Mouse (Mus musculus) liver, embryonic 12.5 days (tissue): ENCODE results near the gene Lrrc57. TPM values are rescaled to one million over a fixed set of nuclear protein-coding genes. Genes with fewer than 3 reads are reported as not detected.

ENCODE experiments used
- ATAC-seq: fragments of 200-750 bp; cut with Nextera tagmentation; 2 replicates; pipeline ENCODE4 v1.8.0; 2017; ENCODE audit warnings: moderate number of reproducible peaks, mild to moderate bottlenecking, moderate library complexity
- H3K27ac ChIP-seq: fragments of 300-500 bp; sonication (generic); 2 replicates; pipeline ENCODE4 v1.5.1; 2016; ENCODE audit warnings: mild to moderate bottlenecking
- H3K27me3 ChIP-seq: fragments of 300-500 bp; sonication (generic); replicated peaks from 2 replicates; pipeline ENCODE4 v1.6.1; 2016; ENCODE audit warnings: mild to moderate bottlenecking, moderate library complexity
- H3K36me3 ChIP-seq: fragments of 300-500 bp; sonication (generic); 2 replicates; pipeline ENCODE4 v1.6.1; 2016; ENCODE audit warnings: mild to moderate bottlenecking, moderate library complexity
- H3K4me1 ChIP-seq: fragments of 300-500 bp; sonication (generic); 2 replicates; pipeline ENCODE4 v1.6.1; 2016
- H3K4me2 ChIP-seq: fragments of 300-500 bp; sonication (generic); 2 replicates; pipeline ENCODE4 v1.6.1; 2016; ENCODE audit warnings: mild to moderate bottlenecking, moderate library complexity
- H3K4me3 ChIP-seq: fragments of 300-500 bp; sonication (generic); 2 replicates; pipeline ENCODE4 v1.5.1; 2016; ENCODE audit warnings: mild to moderate bottlenecking, moderate library complexity
- H3K9ac ChIP-seq: fragments of 300-500 bp; sonication (generic); 2 replicates; pipeline ENCODE4 v1.6.1; 2016; ENCODE audit warnings: mild to moderate bottlenecking, moderate library complexity
- H3K9me3 ChIP-seq: fragments of 300-500 bp; sonication (generic); replicated peaks from 2 replicates; pipeline ENCODE4 v1.6.1; 2016; ENCODE audit warnings: mild to moderate bottlenecking, moderate library complexity
- WGBS: fragments of 180-500 bp; shearing (Covaris S2); methylation state at CpG from one replicate; pipeline ENCODE4 v1.1.7; 2016; ENCODE audit not compliant: insufficient replicate concordance; 5-methylcytosine and 5-hydroxymethylcytosine counted together
- polyA plus RNA-seq: library from polyadenylated mRNA; unstranded; fragments of >200 nt; fragmentation: Nextera tagmentation; extraction: Ambion mirVana; gene quantifications from 2 replicates; pipeline ENCODE4 v1.2.1, GENCODE M21; 2016

The Lrrc57 gene
- 16.0 and 18.0 TPM in 2 replicates for polyA plus RNA-seq

DNA sequence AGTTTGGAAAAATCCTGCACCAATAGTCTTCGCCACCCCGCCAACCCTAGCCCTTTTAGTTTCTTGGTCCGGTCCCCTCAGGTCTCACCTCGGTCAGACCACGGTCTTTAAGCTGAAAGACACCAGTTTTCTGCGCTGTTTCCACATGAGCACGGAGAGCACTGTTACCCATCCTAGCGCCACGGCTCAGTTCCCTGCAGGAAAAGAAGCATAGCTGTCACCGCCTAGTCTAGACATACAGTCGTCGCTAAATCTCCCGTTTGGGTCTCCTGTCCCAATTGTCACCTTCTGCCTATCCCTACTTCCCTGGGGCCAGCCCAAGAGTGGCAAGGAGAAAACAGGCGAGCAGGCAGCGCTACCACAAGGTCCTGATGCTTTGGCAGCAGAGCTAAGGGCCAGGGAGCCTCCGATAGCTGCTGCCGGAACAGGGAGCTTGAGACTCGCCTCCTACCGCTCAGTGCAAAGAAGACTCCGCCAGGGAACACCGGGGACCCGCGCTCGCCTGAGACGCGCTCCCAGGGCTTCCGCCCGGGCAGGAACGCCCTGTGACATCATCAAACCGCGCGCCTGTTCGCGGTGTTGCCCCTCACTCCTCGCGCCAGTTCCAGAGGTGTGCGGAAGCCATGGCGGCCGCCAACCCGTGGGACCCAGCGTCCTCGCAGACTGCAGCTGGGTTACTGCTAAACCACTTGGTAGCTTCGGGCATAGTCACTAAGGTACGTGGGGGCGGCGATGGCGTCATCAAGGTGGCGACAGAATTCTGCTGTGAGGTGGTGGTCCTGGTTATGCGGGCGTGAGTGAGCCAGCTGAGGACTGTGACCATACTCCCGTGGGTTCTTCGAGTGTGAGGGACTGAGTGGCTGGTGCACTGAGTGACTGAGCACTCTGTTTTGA lies at the start of gene Lrrc57, which contains the start of gene Haus2:
Gene Lrrc57, minus strand, starts transcription at position 691 of the 894 bp plus-strand sequence.
Gene Haus2, plus strand, starts transcription at position 554 of the 894 bp plus-strand sequence.
- no peaks in the 10 kb centered on the region for H3K27me3 ChIP-seq
- peak within 1 kb of the TSS; percentile 85 for H3K4me2 ChIP-seq
- H3K4me3 ChIP-seq = peak within 1 kb of the TSS; percentile 93
- H3K4me1 ChIP-seq = peaks cover 37% of the 10 kb centered on the region
- H3K36me3 ChIP-seq = peaks cover 40% of the 10 kb centered on the region
- peak within 1 kb of the TSS; percentile 98 for H3K27ac ChIP-seq
- WGBS = under 1% methylated on average over 52 of the region's 52 CpGs
- peak within 1 kb of the TSS; percentile 91 for H3K9ac ChIP-seq
- peak; percentile 96 for ATAC-seq
- H3K9me3 ChIP-seq = no peaks in the 10 kb centered on the region

DNA sequence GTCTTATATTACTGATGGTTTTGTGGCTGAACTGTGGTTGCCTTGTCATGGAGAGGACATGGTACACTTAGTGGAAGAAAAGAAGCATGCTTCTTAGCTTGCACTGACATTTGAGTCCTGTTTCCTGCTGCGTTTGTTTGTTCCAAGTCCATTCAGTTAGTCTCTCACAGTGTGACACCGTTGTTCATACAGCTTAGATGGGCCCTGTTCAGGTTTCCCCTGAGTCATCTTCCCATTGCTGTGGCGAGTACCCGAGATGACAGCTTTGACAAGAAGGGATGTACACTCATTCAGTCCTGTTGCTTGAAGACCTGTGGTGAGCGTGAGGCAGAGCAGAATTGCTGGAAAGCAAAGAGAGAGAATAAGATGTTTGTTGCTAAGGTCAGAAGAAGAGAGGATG lies 49.2 kb upstream of the Lrrc57 start:
- H3K27ac ChIP-seq = no peak overlapping the region
- 24% methylated on average over 5 of the region's 5 CpGs for WGBS
- H3K4me3 ChIP-seq = no peak overlapping the region
- H3K27me3 ChIP-seq = no peaks in the 10 kb centered on the region
- no peak overlapping the region for H3K4me2 ChIP-seq
- ATAC-seq = no peak
- H3K36me3 ChIP-seq = no peaks in the 10 kb centered on the region
- H3K9me3 ChIP-seq = no peaks in the 10 kb centered on the region
- no peak overlapping the region for H3K9ac ChIP-seq
- H3K4me1 ChIP-seq = peaks cover 59% of the 10 kb centered on the region

DNA sequence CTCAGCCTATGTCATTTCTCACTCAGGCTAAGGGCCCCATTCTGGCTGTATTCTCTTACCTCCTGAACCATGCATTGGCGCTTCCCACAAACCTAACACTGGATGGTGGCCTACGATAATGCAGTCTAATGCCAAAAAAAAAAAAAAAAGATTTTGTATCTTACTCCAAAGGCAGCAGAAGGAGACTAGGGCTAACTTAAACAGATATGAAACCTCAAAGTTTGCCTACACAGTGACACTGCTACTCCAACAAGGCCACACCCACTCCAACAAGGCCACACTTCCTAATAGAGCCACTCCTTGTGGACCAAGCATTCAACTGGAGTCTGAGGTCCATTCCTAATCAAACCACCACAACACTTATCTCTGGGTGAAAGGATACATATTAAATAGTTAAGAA lies 47.4 kb upstream of the Lrrc57 start:
- H3K9me3 ChIP-seq = no peaks in the 10 kb centered on the region
- H3K9ac ChIP-seq = no peak overlapping the region
- H3K36me3 ChIP-seq = no peaks in the 10 kb centered on the region
- H3K4me1 ChIP-seq = peaks cover 65% of the 10 kb centered on the region
- H3K27me3 ChIP-seq = no peaks in the 10 kb centered on the region; the same call in 1 of the 2 replicates
- H3K4me2 ChIP-seq = no peak overlapping the region
- no peak overlapping the region for H3K4me3 ChIP-seq
- H3K27ac ChIP-seq = no peak overlapping the region
- ATAC-seq = peak; percentile 67
- WGBS = 17% methylated on average over 2 of the region's 2 CpGs

DNA sequence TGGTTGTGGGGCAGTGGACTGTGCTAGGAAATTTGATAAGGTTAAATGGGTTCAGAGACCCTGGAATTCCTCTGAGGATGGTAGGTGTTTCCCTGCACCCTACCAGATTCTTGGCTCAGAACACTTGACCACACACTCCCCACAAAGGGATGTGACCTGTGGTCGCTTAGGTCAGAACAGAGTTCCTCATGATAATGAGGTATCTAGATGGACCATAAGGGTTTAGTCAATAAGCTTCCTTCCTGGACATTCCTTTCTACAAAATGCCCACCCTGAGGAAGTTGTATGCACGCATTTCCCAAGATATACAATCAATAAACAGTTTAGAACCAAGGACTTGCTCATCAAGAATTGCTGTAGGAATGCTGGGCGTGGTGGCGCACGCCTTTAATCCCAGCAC lies 46.6 kb upstream of the Lrrc57 start:
- Histone ChIP-seq H3K9ac (no peak overlapping the region), H3K4me3 (no peak overlapping the region), H3K4me1 (peaks cover 59% of the 10 kb centered on the region), H3K9me3 (no peaks in the 10 kb centered on the region), H3K4me2 (no peak overlapping the region), H3K27ac (no peak overlapping the region), H3K36me3 (no peaks in the 10 kb centered on the region), H3K27me3 (no peaks in the 10 kb centered on the region; the same call in 1 of the 2 replicates)
- WGBS = 62% methylated on average over 5 of the region's 5 CpGs
- ATAC-seq = no peak

DNA sequence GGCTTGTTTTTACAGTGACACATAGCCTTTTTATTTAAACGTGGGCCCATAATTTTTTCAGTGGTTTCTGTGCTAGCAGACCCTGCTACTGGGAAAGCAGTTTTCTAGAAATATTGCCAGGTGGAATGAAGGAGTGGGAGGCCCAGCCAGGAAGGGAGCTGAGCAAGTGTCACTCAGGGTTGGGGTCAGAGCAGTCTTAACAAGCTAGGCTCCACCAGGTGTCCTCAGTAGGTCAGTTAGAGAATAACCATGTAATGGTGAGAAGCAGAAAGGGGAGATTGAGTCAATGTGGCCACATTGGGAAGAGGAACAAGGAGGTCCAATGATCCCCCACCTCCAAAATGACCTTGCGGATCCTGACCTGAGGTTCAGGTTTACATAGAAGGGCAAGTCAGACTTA lies 45.4 kb upstream of the Lrrc57 start:
- no peaks in the 10 kb centered on the region for H3K9me3 ChIP-seq
- H3K27ac ChIP-seq = no peak overlapping the region
- 69% methylated on average over 2 of the region's 2 CpGs for WGBS
- no peaks in the 10 kb centered on the region for H3K36me3 ChIP-seq
- no peak overlapping the region for H3K4me2 ChIP-seq
- peaks cover 47% of the 10 kb centered on the region for H3K4me1 ChIP-seq
- ATAC-seq = no peak
- H3K9ac ChIP-seq = no peak overlapping the region
- H3K27me3 ChIP-seq = no peaks in the 10 kb centered on the region; the same call in 1 of the 2 replicates
- H3K4me3 ChIP-seq = no peak overlapping the region

DNA sequence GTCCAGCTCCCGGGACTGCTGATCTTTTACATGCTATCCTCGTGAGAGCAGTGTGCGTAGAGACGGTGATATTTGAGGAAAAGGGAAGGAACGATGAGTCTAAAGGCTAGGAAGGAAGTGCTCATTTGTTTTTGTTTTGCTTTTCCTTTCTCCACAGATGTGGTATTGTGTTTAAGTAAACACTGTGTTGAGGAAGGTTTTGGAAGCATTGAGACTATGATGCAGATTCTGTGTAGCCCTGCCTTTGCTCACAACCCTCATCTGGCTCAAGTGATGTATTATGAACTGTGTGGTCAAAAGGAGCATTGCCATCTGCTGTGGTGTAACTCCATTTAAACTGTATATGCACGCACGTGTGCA lies 43.6 kb upstream of the Lrrc57 start:
- no peak overlapping the region for H3K4me2 ChIP-seq
- no peak for ATAC-seq
- WGBS = 49% methylated on average over 7 of the region's 7 CpGs
- H3K36me3 ChIP-seq = no peaks in the 10 kb centered on the region
- peaks cover 32% of the 10 kb centered on the region for H3K4me1 ChIP-seq
- H3K27me3 ChIP-seq = no peaks in the 10 kb centered on the region; the same call in 1 of the 2 replicates
- H3K4me3 ChIP-seq = no peak overlapping the region
- no peak overlapping the region for H3K9ac ChIP-seq
- no peaks in the 10 kb centered on the region for H3K9me3 ChIP-seq
- 0 out of 2 replicates have a peak overlapping the region, but pooled peaks have one; percentile 16 for H3K27ac ChIP-seq

DNA sequence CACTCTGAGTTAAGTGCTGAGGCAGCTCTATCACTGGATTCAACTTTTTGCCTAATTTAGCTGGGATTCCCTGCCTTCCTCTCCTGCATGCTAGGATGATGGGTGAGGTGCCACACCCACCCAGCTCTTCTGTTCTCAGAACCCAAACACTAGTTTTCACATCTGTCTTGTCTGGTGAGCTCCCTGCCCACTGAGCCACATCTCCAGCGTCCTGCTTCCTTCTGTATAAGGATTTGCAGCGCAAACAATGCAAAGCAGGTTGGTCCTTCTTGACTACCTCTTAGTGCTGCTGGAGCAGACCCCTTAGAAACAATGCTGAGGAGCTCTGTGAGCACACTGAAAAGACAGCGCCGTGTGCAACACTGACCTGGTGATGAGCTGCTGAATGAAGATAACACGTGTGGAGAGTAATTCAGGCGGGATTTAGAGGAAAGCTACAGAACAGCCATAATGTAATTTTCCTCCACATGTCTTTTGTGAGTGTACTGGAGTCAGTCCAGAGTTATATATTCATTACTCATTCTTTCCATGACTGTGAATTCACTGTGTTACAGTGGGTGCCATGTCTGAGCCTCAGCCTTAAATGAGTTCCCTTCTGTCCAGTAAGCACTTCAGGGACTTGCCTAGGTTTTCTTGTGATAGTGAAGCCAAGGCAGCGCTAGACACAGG lies 43.1 kb upstream of the Lrrc57 start:
- Histone ChIP-seq H3K9me3 (no peaks in the 10 kb centered on the region), H3K27ac (peak overlapping the region; percentile 16; the same call in 1 of the 2 replicates), H3K4me3 (no peak overlapping the region), H3K36me3 (no peaks in the 10 kb centered on the region), H3K9ac (no peak overlapping the region), H3K4me1 (peaks cover 27% of the 10 kb centered on the region), H3K4me2 (no peak overlapping the region), H3K27me3 (no peaks in the 10 kb centered on the region; the same call in 1 of the 2 replicates)
- 50% methylated on average over 7 of the region's 7 CpGs for WGBS
- no peak for ATAC-seq

DNA sequence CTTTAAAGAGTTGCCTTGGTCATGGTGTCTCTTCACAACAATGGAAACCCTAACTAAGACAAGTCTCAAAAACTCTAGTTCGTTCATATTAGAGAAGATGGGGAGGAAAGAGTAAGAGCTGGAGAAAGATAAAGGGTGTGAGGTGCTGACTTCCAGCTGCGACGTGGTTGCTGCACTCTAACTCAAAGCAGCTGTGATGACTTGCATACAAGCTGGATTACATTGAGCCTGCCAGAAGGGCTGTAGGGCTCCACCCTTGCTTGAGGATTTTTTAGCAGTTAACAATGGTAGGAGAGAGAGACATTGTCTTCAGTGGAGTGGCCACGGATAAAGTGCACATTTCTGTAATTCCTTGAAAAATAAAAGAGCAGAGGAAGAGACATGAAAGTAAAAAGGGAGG lies 37.5 kb upstream of the Lrrc57 start:
- H3K4me1 ChIP-seq = no peaks in the 10 kb centered on the region
- no peak overlapping the region for H3K27ac ChIP-seq
- ATAC-seq = no peak
- H3K9me3 ChIP-seq = no peaks in the 10 kb centered on the region
- WGBS = 56% methylated on average over 4 of the region's 4 CpGs
- H3K36me3 ChIP-seq = no peaks in the 10 kb centered on the region
- H3K9ac ChIP-seq = no peak overlapping the region
- H3K27me3 ChIP-seq = 0 out of 2 replicates have a peak, but pooled peaks cover 7% of the 10 kb centered on the region
- H3K4me3 ChIP-seq = no peak overlapping the region
- H3K4me2 ChIP-seq = no peak overlapping the region

DNA sequence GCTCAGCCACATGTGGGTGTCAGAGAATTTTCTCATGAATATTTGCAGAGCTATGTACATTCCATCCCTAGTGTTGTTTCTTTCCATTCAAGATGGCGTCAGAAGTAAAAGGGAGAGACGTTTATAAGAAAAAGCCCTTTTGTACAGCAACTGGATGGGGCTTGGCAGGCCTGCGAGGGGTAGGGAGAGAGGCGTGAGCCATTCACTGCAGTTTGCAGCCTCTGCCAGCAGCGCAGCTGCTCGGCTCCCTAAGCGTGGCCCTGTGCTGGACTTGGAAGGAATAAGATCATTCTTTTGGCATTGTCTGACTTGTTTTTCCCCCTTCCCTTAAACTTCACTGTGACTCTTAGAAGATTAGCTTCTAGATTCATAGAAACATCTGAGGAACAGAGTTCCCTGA lies 34.5 kb upstream of the Lrrc57 start:
- no peak overlapping the region for H3K27ac ChIP-seq
- no peak overlapping the region for H3K4me3 ChIP-seq
- no peak for ATAC-seq
- H3K4me1 ChIP-seq = no peaks in the 10 kb centered on the region
- no peak overlapping the region for H3K9ac ChIP-seq
- H3K4me2 ChIP-seq = no peak overlapping the region
- H3K27me3 ChIP-seq = 0 out of 2 replicates have a peak, but pooled peaks cover 7% of the 10 kb centered on the region
- 73% methylated on average over 7 of the region's 7 CpGs for WGBS
- H3K36me3 ChIP-seq = no peaks in the 10 kb centered on the region
- H3K9me3 ChIP-seq = no peaks in the 10 kb centered on the region

DNA sequence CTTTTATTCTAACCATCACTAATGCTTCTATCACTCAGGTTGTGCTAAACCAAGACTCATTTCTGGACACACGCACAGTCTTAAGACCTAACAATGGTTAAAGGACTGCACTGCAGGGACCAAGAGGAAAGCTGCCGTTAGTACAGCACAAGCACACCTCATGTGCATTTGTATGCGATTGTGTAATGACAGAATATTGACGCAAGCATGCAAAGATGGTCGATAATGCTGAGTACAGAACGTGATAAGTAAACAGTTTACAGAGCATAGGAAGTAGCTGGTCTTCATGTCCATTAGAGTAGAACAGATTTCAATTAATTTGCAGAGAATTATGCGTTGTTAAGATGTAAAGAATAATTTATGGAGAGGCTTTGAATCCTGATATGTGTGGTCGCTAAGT lies 31.5 kb upstream of the Lrrc57 start:
- Histone ChIP-seq H3K27me3 (0 out of 2 replicates have a peak, but pooled peaks cover 7% of the 10 kb centered on the region), H3K4me2 (no peak overlapping the region), H3K27ac (no peak overlapping the region), H3K4me3 (no peak overlapping the region), H3K4me1 (no peaks in the 10 kb centered on the region), H3K36me3 (no peaks in the 10 kb centered on the region), H3K9ac (no peak overlapping the region), H3K9me3 (no peaks in the 10 kb centered on the region)
- WGBS = 76% methylated on average over 8 of the region's 8 CpGs
- ATAC-seq = no peak

DNA sequence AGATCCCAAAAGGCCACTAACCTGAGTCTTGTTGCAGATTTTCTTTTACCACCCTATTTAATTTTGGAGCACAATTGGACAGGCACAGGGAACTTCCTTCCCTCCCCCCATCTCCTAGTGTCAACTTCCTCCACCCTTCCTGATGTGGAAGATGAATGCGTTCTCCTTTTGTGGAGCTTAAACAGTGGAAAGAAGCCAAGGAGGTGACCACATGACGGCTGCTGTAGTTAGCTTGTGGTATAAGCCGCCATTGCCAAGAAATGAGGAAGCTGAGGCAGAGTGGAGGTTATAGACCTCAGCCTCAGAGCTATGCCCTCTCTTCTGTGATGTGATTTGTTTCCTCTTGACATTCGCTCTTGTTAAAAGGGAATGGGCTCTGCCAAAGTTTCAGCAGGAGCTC lies 22.6 kb upstream of the Lrrc57 start:
- peaks cover 38% of the 10 kb centered on the region for H3K4me1 ChIP-seq
- ATAC-seq = no peak
- H3K4me2 ChIP-seq = peak overlapping the region; percentile 30
- H3K27ac ChIP-seq = no peak overlapping the region
- H3K27me3 ChIP-seq = peaks cover 14% of the 10 kb centered on the region
- no peaks in the 10 kb centered on the region for H3K9me3 ChIP-seq
- H3K9ac ChIP-seq = no peak overlapping the region
- peaks cover 10% of the 10 kb centered on the region; the same call in 1 of the 2 replicates for H3K36me3 ChIP-seq
- H3K4me3 ChIP-seq = no peak overlapping the region
- WGBS = 20% methylated on average over 4 of the region's 4 CpGs

DNA sequence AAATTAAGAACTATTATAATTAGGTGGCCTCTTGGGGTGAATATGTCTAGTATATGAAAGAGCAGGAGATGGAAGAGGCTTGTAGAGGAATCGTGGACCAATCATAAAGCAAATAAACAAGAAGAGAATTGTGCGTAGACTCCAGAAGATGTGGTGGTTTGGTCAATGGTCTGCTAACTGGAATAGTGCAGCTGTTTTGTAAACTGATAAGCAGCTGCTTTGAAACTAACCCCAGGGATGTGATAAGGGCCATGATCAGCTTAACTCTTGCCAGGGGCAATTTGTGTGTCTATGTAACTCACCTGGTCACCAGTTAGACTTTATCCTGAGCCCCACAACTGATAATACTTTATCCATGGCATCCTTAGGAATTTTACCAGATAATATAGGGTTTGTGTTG lies 22.2 kb upstream of the Lrrc57 start:
- peak overlapping the region; percentile 30 for H3K4me2 ChIP-seq
- peaks cover 14% of the 10 kb centered on the region for H3K27me3 ChIP-seq
- no peaks in the 10 kb centered on the region for H3K9me3 ChIP-seq
- H3K27ac ChIP-seq = no peak overlapping the region
- H3K4me3 ChIP-seq = no peak overlapping the region
- peaks cover 38% of the 10 kb centered on the region for H3K4me1 ChIP-seq
- WGBS = 25% methylated on average over 2 of the region's 2 CpGs
- peaks cover 10% of the 10 kb centered on the region; the same call in 1 of the 2 replicates for H3K36me3 ChIP-seq
- ATAC-seq = no peak
- H3K9ac ChIP-seq = no peak overlapping the region
